Mouse (Mus musculus): ENCODE measurements around the gene Scn3b.
A peak's percentile ranks its signal among the peaks of the same experiment; 100 is the strongest.

- TF ChIP-seq POLR2A (IDR thresholded peaks at IDR 0.05; ENCODE audit: low read depth, low read length) (no peak), CTCF (IDR thresholded peaks at IDR 0.05; ENCODE audit: borderline replicate concordance, insufficient read depth, low read length) (peak; percentile 83)
Observed at GRCm38 (mm10) chr9:40333649-40334396, 64.8 kb downstream of the Scn3b start.

All from embryonic fibroblast, embryonic 13.5 days (primary cell).